Mouse (Mus musculus) yolk sac, embryonic 10.5 days (tissue): ENCODE data around the gene Vipr1.

ENCODE experiments used
- DNase-seq: peaks from one replicate; pipeline ENCODE4 v3.0.0-alpha.2; 2017; ENCODE audit warnings: low spot score

The Vipr1 gene

DNA sequence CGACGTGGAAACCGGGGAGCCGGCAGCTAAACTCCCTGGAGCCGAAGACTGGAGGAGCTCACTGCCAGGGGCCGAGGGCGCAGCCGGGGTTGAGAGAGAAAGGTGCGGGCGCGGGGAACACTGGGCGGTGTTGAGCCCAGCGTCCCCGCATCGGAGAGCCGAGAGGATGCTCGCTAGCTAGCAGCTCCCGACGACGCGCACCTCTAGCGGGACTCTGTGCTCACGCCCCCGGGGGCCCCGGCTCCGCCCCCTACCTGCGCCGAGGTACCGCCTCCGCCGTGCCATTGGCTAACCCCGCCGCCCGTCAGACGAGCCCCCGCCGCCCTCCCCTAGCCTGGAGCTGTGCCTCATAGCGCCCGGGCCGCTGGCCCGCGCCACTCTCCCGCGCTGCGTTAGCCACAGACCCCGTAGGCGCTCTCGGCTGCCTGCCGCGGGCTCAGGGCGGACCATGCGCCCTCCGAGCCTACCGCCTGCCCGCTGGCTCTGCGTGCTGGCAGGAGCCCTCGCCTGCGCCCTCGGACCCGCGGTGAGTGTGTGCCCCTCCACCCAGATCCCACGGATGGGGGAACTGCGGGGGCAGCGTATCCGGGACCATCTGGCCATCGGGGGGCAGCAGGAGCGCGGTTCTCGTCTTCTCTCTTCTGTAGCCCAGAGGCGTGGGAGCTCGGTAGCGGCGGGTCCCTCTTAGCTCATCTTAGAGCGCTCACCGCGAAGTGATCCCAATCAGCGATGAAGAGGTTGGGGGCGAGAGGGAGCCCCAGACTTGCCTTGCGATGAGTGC is at the start of gene Vipr1:
Gene Vipr1, plus strand, starts transcription at position 316 of the 781 bp plus-strand sequence.
- peak; percentile 84 for DNase-seq

DNA sequence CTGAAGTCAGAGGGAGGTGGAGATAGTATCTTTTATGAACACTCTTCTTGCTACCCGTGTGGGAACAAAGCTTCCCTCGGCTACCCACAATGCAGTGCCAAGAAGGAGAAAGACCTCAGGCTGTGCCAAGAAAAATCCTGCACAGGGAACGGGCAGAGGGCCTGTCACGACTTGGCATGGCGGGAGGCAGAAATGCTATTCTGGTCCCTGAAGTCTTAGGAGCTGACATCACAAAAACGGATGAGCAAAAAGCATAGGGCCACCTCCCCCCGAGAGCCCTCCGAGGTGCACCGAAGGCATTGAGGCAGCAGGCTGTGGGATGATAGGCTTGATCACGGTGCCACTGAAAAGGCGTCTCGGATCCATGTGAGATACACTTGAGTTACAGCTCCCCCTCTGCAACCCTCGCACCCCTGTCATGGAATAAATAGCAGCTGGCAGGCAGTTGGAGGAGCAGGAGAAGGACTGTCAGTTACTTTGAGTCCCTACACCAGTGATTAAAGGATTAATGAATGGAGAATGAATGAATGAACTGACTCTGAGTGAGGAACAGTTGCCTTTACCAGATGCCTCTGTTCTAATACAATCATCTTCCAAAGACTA is 49.5 kb upstream of the Vipr1 start:
- no peak for DNase-seq

DNA sequence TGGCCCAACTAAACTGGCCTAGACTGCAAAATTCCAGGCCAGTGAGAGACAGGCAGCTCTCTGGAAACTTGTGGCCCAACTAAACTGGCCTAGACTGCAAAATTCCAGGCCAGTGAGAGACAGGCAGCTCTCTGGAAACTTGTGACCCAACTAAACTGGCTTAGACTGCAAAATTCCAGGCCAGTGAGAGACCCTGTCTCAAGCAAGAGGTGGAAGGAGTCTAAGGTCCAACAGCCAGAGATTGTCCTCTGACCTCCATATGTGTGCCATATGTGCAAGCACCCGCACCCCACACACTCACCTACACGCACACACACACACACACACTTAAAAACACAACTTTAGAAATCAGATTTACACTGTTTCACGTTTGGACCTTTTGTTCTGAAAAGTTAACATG is 48.7 kb upstream of the Vipr1 start:
- peak; percentile 53 for DNase-seq

DNA sequence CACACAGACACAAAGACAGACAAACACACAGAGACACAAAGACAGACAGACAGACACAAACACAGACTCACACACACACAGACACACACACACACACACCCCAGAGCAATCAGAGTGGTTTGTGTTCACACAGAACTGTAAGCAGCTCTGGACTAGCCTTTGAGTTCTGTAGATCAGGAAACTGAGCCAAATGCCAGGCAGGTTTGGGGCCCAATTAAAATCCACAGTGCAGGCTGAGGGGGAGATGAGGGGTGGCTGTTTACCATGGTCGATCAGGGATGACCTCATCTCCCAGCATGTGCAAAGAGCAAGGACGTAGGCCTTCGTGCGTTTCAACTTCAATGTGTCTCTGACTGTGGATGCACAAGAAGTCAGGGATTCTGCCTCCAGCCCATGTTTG is 47.7 kb upstream of the Vipr1 start:
- no peak for DNase-seq

- no peak for DNase-seq
Measured at GRCm38 (mm10) chr9:121598106-121598505, 44.4 kb upstream of the Vipr1 start.

GRCm38 (mm10) chr9:121599551-121599950 is 43.0 kb upstream of the Vipr1 start:
- peak; percentile 17 for DNase-seq

- DNase-seq: no peak
Measured at GRCm38 (mm10) chr9:121600201-121600860, 42.2 kb upstream of the Vipr1 start.

GRCm38 (mm10) chr9:121600861-121601427 is 41.6 kb upstream of the Vipr1 start:
- DNase-seq: no peak

DNA sequence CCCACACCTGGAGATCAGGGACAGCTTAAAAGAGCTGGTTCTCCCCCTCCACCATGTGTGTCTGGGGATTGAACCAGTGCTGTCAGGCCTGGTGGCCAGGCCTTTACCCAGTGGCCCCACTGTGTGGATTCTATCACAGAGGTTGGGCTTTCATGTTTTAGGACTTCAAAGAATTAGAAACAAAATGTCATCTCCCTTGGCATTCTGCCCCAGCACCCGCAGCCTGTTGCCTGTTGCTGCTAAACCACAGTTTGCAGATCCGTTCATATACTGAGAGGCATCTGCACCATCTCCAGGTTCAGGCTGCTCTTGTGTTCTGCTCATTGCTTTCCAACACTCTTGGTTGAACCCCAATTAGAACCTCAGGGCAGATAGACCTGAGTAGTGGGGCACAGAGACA is 40.1 kb upstream of the Vipr1 start:
- no peak for DNase-seq

DNA sequence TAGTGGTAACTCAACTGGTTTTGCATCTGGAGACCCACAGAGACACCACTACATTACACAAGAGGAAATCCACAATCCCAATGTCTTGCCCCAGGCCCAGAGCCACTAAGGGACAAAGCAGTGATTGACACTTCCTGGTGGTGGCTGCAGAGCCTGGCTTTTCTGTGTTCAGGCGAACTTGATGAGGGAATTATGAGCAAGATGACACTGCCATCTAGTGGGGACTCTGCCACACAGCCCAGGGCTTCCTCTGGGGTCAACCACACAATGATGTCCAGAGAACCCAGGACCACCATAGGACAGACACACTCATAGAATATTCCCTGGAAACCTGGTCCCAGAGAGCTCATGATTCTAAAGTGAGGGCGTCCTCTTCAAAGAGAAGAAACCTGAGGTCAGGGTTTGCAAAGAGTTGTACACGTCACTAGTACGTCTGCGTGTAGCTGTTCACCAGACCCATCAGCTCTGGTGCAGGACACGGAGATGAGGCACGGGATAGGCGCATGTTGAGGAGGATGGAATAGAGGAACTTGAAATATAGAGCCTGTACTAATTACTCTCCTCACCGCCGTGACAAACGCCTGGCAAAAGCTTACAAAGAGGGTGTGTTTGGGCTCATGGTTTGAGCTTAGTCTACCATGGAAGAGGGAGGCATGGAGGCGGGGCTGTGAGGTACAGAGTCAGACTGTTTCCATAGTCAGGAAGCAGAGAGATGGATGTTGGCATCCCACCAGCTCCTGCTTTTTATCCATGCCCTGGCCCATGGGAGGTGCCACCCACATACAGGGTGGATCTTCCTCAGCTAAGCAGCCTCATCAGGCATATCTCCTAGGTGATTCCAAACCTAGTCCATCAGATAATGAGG is 36.9 kb upstream of the Vipr1 start:
- peak; percentile 55 for DNase-seq

DNA sequence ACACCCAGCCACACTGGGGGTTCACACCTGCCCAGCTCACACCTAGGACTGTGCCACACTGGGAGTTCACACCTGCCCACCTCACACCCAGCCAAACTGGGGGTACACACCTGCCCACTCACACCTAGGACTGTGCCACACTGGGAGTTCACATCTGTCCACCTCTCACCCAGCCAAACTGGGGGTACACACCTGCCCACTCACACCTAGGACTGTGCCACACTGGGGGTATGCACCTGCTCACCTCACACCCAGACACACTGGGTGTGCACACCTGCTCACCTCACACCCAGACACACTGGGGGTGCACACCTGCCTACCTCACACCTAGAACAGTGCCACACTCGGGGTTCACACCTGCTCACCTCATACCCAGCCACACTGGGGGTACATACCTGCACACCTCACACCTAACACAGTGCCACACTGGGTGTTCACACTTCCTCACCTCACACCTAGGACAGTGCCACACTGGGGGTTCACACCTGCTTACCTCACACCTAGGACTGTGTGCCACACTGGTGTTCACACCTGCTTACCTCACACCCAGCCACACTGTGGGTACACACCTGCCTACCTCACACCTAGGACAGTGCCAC is 35.9 kb upstream of the Vipr1 start:
- DNase-seq: no peak

GRCm38 (mm10) chr9:121609381-121609780 is 33.1 kb upstream of the Vipr1 start:
- DNase-seq: no peak

GRCm38 (mm10) chr9:121613192-121613591 is 29.3 kb upstream of the Vipr1 start:
- no peak for DNase-seq

GRCm38 (mm10) chr9:121614241-121614757 is 28.2 kb upstream of the Vipr1 start:
- DNase-seq: no peak

GRCm38 (mm10) chr9:121616471-121616870 is 26.0 kb upstream of the Vipr1 start:
- no peak for DNase-seq

DNA sequence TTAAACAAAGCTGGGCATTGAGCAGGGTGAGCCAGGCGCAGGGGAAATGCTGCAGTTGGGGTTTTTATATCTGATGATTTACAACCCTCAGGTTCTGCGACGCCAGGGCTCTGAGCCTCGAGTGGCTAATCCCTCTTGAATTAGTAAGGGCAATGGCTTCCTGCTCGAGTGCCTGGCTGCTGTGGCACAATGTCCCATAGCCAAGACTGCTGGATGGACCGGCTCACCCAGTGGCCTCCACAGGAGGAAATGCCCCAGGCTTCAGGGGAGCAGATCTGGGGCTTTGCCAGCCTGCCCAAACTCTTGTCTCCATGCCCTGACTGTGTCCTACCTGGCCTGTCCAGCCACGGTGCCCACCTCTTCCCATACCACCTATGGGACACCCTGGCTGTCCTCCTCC is 23.1 kb upstream of the Vipr1 start:
- no peak for DNase-seq

GRCm38 (mm10) chr9:121623235-121623634 is 19.3 kb upstream of the Vipr1 start:
- no peak for DNase-seq

GRCm38 (mm10) chr9:121624920-121625319 is 17.6 kb upstream of the Vipr1 start:
- no peak for DNase-seq

- no peak for DNase-seq
Measured at GRCm38 (mm10) chr9:121630627-121631026, 11.9 kb upstream of the Vipr1 start.

GRCm38 (mm10) chr9:121631946-121632345 is 10.6 kb upstream of the Vipr1 start:
- no peak for DNase-seq

GRCm38 (mm10) chr9:121632891-121633290 is 9.6 kb upstream of the Vipr1 start:
- no peak for DNase-seq
